Mouse (Mus musculus) neural tube, embryonic 14.5 days (tissue): ENCODE measurements around the gene Olfr39. TPM values are rescaled to one million over a fixed set of nuclear protein-coding genes. Genes with fewer than 3 reads are reported as not detected.
"Not testable (repeated sequence)": the region's sequence is repeated elsewhere in the genome, so short reads cannot be mapped to it uniquely, and the experiment has no call there.

ENCODE experiments used
- ATAC-seq: fragments of 200-750 bp; cut with Nextera tagmentation; 2 replicates; pipeline ENCODE4 v1.8.0; 2017; ENCODE audit warnings: low read depth, mild to moderate bottlenecking, moderate TSS enrichment, moderate library complexity
- H3K27ac ChIP-seq: fragments of 300-500 bp; sonication (generic); 2 replicates; pipeline ENCODE4 v1.5.1; 2014; ENCODE audit warnings: low read depth, mild to moderate bottlenecking, control low read depth, low read length, moderate library complexity, mixed read lengths
- H3K27me3 ChIP-seq: fragments of 300-500 bp; sonication (generic); 2 replicates; pipeline ENCODE4 v1.6.1; 2014; ENCODE audit warnings: low read length; ENCODE audit not compliant: control insufficient read depth, insufficient read depth
- H3K36me3 ChIP-seq: fragments of 300-500 bp; sonication (generic); 2 replicates; pipeline ENCODE4 v1.6.1; 2014; ENCODE audit warnings: low read length, mixed read lengths; ENCODE audit not compliant: control insufficient read depth, insufficient read depth
- H3K4me1 ChIP-seq: fragments of 300-500 bp; sonication (generic); 2 replicates; pipeline ENCODE4 v1.6.1; 2014; ENCODE audit warnings: low read length; ENCODE audit not compliant: control insufficient read depth, insufficient read depth
- H3K4me2 ChIP-seq: fragments of 300-500 bp; sonication (generic); 2 replicates; pipeline ENCODE4 v1.6.1; 2014; ENCODE audit warnings: mild to moderate bottlenecking, low read depth, low read length, control low read depth
- H3K4me3 ChIP-seq: fragments of 300-500 bp; sonication (generic); 2 replicates; pipeline ENCODE4 v1.5.1; 2014; ENCODE audit warnings: low read depth, low read length, control low read depth, mixed read lengths
- H3K9ac ChIP-seq: fragments of 300-500 bp; sonication (generic); replicated peaks from 2 replicates; pipeline ENCODE4 v1.6.1; 2014; ENCODE audit warnings: low read depth, mild to moderate bottlenecking, control low read depth, low read length, mixed read lengths
- H3K9me3 ChIP-seq: fragments of 300-500 bp; sonication (generic); 2 replicates; pipeline ENCODE4 v1.6.1; 2016; ENCODE audit warnings: low read length; ENCODE audit not compliant: control insufficient read depth
- WGBS: fragments of 180-500 bp; shearing (Covaris S2); extraction: QIAGEN DNeasy Blood & Tissue Kit; methylation state at CpG from one replicate; pipeline ENCODE4 v1.1.7; 2014; 5-methylcytosine and 5-hydroxymethylcytosine counted together
- polyA plus RNA-seq: library from polyadenylated mRNA; unstranded; fragments of >200 nt; fragmentation: Nextera tagmentation; extraction: Ambion mirVana; gene quantifications from 2 replicates; pipeline ENCODE4 v1.2.1, GENCODE M21; 2014

The Olfr39 gene
- not detected in 2 replicates for polyA plus RNA-seq

GRCm38 (mm10) chr9:20282051-20282450 lies at the start of gene Olfr39:
Gene Olfr39 (plus strand): TSS chr9:20282351.
- Histone ChIP-seq H3K27ac (no peak within 1 kb of the TSS), H3K9me3 (no peaks in the 10 kb centered on the region), H3K36me3 (no peaks in the 10 kb centered on the region), H3K4me3 (no peak within 1 kb of the TSS), H3K4me2 (no peak within 1 kb of the TSS), H3K27me3 (no peaks in the 10 kb centered on the region), H3K4me1 (no peaks in the 10 kb centered on the region), H3K9ac (no peak within 1 kb of the TSS)
- no peak for ATAC-seq
- 90% methylated on average over 1 of the region's 1 CpGs for WGBS

DNA sequence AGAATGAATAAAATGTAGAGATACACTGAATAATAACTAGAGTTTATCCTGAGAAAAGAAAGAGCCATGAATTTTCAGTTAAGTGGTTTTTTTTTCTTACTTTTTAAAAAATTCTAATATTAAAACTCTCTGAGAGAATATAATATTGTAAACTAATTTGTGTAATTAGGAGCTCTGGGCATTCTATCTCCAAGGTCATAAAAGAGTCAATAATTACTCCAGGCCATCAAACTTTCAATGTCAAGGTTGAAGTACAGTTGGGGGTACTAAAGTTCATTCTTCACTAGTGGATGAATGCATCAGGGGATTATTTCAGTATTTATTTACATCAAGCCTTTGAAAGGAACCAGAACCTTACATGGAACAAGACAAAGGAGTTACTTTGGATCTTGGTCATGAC lies 45.3 kb upstream of the Olfr39 start, which contains the start of gene Olfr872:
TSS of gene Olfr872 (plus strand) at position 301 of the 400 bp plus-strand sequence.
- Histone ChIP-seq H3K9me3 (no peaks in the 10 kb centered on the region), H3K27ac (no peak within 1 kb of the TSS), H3K36me3 (no peaks in the 10 kb centered on the region), H3K4me1 (no peaks in the 10 kb centered on the region), H3K27me3 (no peaks in the 10 kb centered on the region), H3K4me2 (no peak within 1 kb of the TSS), H3K4me3 (no peak within 1 kb of the TSS), H3K9ac (no peak within 1 kb of the TSS)
- ATAC-seq = no peak

GRCm38 (mm10) chr9:20237378-20237777 lies 44.8 kb upstream of the Olfr39 start:
- no peaks in the 10 kb centered on the region for H3K9me3 ChIP-seq
- no peak overlapping the region for H3K4me3 ChIP-seq
- WGBS = 78% methylated on average over 2 of the region's 2 CpGs
- no peak overlapping the region for H3K9ac ChIP-seq
- no peak overlapping the region for H3K27ac ChIP-seq
- no peaks in the 10 kb centered on the region for H3K27me3 ChIP-seq
- H3K4me1 ChIP-seq = no peaks in the 10 kb centered on the region
- no peak for ATAC-seq
- no peak overlapping the region for H3K4me2 ChIP-seq
- no peaks in the 10 kb centered on the region for H3K36me3 ChIP-seq

DNA sequence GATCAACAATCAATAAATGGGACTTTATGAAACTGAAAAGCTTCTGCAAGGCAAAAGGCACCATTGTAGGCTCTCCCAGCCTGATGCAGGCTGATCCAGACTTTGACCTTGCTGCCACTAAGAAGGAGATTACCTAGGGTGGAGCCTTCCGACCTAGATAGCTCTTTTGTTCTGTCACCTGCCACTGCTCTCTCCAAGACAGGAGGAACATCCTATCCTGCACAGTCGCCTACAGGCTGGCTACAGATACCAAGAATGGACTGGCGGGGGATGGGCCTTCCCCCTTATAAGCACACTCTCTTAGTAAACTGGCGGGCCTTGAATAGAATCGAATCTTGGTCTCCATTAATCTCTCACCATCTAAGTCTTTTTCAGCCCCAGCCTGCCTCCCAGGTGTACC lies 13.4 kb downstream of the Olfr39 start:
- not testable (repeated sequence) for H3K36me3 ChIP-seq, H3K4me3 ChIP-seq, H3K27me3 ChIP-seq, H3K4me2 ChIP-seq, H3K4me1 ChIP-seq, H3K9me3 ChIP-seq, ATAC-seq, H3K9ac ChIP-seq, H3K27ac ChIP-seq
- 89% methylated on average over 5 of the region's 5 CpGs for WGBS

- no peaks in the 10 kb centered on the region for H3K36me3 ChIP-seq
- no peak within 1 kb of the TSS for H3K27ac ChIP-seq
- ATAC-seq = no peak
- H3K4me1 ChIP-seq = no peaks in the 10 kb centered on the region
- H3K4me3 ChIP-seq = no peak within 1 kb of the TSS
- no peaks in the 10 kb centered on the region for H3K9me3 ChIP-seq
- WGBS = 85% methylated on average over 1 of the region's 1 CpGs
- no peaks in the 10 kb centered on the region for H3K27me3 ChIP-seq
- H3K4me2 ChIP-seq = no peak within 1 kb of the TSS
- H3K9ac ChIP-seq = no peak within 1 kb of the TSS
These were observed 16.1 kb downstream of the Olfr39 start, which contains the start of gene Olfr873 for GRCm38 (mm10) chr9:20298232-20298631. Gene Olfr873 (plus strand): TSS chr9:20298532.

- Histone ChIP-seq H3K9me3 (no peaks in the 10 kb centered on the region), H3K27ac (no peak within 1 kb of the TSS), H3K4me2 (no peak within 1 kb of the TSS), H3K4me1 (no peaks in the 10 kb centered on the region), H3K9ac (no peak within 1 kb of the TSS), H3K4me3 (no peak within 1 kb of the TSS), H3K27me3 (no peaks in the 10 kb centered on the region), H3K36me3 (no peaks in the 10 kb centered on the region)
- ATAC-seq = no peak
These were observed 53.8 kb downstream of the Olfr39 start, which contains the start of gene Olfr18 for GRCm38 (mm10) chr9:20335994-20336393. Gene Olfr18 (minus strand): TSS chr9:20336094.

Other genes with a start within 250 kb of the Olfr39 start
- gene Olfr867, start 224.8 kb upstream of the Olfr39 start, polyA plus RNA-seq = not detected in 2 replicates
- gene Olfr868, start 183.7 kb upstream of the Olfr39 start, polyA plus RNA-seq = not detected in 2 replicates
- gene Olfr869, start 153.3 kb upstream of the Olfr39 start, polyA plus RNA-seq = not detected in 2 replicates
- not detected in 2 replicates for gene Olfr870, start 108.3 kb upstream of the Olfr39 start, polyA plus RNA-seq
- gene Olfr871, start 70.1 kb upstream of the Olfr39 start, polyA plus RNA-seq = not detected in 2 replicates
- not detected in 2 replicates for gene Olfr872, start 45.2 kb upstream of the Olfr39 start, polyA plus RNA-seq
- not detected in 2 replicates for gene Olfr873, start 16.2 kb downstream of the Olfr39 start, polyA plus RNA-seq
- 0.13 TPM in 1 of 2 replicates, not detected in the other for gene Olfr18, start 53.7 kb downstream of the Olfr39 start, polyA plus RNA-seq
- gene Zfp560, start 102.8 kb downstream of the Olfr39 start, polyA plus RNA-seq = 38.6 and 43.5 TPM in 2 replicates
- 22.5 and 26.1 TPM in 2 replicates for gene Zfp26, start 177.8 kb downstream of the Olfr39 start, polyA plus RNA-seq
- 38.9 and 39.8 TPM in 2 replicates for gene Zfp426, start 210.4 kb downstream of the Olfr39 start, polyA plus RNA-seq
- 88.0 and 115 TPM in 2 replicates for gene Zfp266, start 239.1 kb downstream of the Olfr39 start, polyA plus RNA-seq